Mouse (Mus musculus) layer of hippocampus, postnatal 25 days (tissue): ENCODE measurements around the gene Vrk3. TPM values are rescaled to one million over a fixed set of nuclear protein-coding genes. Genes with fewer than 3 reads are reported as not detected.
A peak's percentile ranks its signal among the peaks of the same experiment; 100 is the strongest.

ENCODE experiments used
- DNase-seq, 2 experiments: peaks; one replicate each; pipeline ENCODE4 v3.0.0; 2022; ENCODE audit warnings: mixed read lengths in 2 of 2, low spot score in 1 of 2; ENCODE audit errors: extremely low spot score in 1 of 2
- total RNA-seq, 2 experiments: library from RNA; stranded (reverse); gene quantifications; 2 replicates each; pipeline ENCODE4 v1.2.3; 2021

The Vrk3 gene
- total RNA-seq, 2 experiments from 2014 or later, result 33.8 to 35.0 TPM

DNA sequence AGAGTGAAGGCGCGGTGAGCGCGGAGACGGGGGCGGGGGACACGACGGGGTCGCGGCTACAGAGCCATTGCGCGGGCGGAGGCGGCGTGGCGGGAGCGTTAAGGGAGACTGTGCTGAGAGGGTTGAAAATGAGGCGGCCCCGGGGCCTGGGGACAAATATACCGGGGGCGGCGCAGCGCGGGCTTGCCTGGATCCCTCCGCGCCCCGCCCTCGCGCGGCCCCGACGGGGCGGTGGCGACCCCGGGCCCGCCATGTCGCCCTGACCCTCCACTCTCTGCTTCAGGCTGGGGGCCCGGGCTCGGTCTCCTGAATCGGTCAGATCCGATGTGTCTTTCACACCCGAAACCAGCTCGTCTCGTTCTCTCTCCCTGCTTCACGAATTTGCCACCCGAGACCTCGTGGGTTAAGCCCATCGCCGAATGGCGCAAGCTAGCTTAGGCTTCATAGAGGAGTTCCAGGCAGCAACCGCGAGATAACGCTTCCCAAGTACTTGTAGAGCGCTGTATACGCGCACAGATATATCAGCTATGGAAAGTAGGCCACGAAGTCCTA is 68.3 kb downstream of the Vrk3 start, which contains the start of gene Atf5:
Gene Atf5, minus strand, starts transcription at position 189 of the 552 bp plus-strand sequence.
- peak in 1 of 2 experiments; percentile 42 for DNase-seq

DNA sequence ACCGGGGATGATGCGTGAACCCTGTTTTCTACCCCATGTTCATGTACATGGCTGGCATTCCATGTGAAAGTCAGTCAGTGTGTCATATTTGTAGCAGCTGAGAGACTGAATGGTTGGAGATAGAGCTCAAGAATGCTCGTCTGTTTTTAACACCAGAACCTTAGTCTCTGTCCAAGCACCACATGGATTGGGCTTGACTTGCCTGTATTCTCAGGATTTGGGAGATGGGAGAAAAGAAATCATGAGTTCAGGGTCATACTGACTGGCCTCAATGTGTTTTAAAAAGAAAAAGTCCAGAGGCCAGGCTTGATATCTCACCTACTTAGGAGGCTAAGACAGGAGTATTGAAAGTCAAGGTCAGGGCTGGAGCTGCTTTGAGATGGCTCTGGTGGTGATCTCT is 69.2 kb downstream of the Vrk3 start:
- DNase-seq, result no peak

DNA sequence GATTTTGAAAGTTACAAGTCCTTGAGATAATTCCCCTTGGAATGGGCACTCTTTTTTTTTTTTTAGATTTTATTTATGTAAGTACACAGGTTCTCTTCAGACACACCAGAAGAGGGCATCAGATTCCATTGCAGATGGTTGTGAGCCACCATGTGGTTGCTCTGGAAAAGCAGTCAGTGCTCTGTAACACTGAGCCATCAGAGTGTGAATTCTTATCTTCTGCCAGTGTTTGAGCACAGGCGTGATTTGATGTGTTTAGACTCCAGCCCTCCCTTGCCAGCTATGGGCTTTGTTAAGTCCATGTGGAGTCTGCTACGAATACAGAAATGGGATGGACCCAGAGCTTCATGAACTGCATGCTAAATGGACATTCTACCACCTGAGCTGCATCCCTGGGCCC is 70.0 kb downstream of the Vrk3 start:
- no peak for DNase-seq

DNA sequence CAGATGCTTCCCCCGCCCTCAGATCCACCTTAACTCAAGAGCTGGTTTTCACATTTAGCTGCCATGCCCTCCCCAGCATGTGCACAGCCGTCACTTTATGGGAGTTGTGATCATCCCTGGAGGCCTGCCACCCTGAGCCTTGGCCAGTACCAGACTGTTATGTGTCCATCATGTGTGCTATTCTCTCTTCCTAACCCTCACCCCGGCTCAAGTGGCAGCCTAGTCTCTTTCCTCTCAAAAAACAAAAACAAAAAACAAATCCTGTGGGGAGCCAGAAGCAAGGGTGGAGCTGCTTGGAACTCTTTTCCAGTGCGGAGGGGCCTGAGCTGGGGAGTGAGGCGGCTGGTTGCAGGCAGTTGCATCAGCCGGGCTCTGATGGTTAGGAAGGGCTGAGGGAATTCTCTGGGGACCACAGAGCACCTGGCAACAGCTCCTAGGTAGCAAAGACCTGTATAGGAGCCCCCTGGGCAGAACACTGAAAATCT is 70.6 kb downstream of the Vrk3 start:
- peak in 1 of 2 experiments; percentile 53 for DNase-seq

DNA sequence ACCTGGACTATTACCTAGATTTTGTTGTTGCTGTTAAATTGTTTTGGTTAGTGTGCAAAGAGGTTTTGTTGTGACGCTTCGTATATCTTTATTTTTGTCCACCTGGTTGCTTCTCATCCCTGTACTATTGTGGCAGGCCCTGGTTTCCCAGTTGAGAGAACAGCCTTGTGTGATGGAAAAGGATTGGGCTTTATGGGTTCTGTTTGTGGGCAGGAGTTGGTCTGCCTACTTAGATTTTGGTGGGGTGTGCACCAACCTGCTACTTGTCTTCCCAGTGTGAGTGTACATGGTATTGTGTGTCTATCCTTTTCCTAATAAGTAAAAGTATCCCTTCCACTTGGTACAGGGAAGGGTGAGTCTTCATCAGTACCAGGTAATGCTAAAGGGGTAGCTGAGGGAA is 71.2 kb downstream of the Vrk3 start:
- no peak for DNase-seq

DNA sequence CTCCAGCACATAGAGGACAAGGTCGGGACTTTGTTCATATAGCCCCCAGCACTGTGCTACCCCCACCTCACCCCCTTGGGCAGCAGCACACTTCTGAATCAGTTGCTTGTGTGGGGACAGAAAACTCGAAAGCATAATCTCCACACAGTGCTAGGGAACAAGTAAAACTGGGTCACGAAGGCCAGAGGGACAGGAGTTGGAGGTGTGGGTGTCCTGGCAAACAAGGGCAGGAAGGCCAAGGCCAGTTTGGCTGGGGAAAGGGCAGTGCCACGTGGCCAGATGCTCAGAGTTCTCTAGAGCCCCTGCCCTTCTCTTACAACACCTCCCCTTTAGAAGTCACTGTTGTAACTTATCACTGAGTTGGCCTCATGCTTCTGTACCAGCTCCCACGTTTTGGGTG is 71.7 kb downstream of the Vrk3 start:
- DNase-seq, result no peak

DNA sequence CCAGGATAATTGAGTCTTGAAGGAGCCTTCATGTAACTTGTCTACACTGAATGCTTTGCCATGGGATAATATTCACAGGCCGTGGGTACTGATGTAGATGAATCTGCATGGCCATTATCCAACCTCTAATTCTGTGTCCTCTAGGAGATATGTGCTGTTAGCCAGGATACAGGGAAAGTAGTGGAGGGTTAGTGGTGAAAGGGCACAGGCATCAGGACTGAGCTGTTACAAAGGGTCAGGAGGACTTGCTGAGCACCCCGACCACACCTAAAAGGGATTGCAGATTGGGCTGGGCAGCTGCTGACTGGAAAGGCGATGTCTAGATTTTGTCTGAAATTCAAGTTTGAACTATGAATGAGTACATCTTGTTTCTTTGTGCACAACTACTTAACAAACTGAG is 72.3 kb downstream of the Vrk3 start:
- no peak for DNase-seq

DNA sequence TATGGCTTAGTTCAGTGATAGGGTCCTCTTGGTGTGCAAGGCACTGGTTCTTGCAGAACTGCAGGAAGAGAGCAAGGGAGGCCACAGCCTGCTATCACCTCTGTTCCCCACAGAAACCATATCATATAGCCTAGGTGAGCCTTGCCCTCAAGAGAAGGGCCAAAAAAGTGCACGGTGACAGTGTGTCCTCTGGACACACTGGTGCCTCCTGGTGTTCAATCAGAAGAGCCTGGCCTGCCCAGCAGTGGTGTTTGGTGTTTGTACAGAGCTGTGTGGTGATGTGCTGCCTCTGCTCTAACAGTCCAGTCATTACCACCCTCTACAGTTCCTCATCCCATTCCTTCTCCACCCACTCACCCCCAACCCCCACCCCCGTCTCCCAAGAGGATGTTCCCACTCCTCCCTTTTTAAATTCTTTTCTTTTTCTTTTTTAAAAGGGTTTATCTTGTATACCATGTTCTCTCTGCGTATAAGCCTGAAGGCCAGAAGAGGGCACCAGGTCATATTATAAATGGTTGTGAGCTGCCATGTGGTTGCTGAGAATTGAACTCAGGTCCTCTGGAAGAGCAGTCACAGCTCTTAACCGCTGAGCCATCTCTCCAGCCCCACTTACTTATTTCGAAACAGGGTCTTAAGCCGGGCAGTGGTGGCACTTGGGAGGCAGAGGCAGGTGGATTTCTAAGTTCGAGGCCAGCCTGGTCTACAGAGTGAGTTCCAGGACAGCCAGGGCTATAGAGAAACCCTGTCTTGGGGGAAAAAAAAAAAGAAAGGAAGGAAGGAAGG is 73.6 kb downstream of the Vrk3 start:
- peak in 1 of 2 experiments; percentile 1 for DNase-seq

DNA sequence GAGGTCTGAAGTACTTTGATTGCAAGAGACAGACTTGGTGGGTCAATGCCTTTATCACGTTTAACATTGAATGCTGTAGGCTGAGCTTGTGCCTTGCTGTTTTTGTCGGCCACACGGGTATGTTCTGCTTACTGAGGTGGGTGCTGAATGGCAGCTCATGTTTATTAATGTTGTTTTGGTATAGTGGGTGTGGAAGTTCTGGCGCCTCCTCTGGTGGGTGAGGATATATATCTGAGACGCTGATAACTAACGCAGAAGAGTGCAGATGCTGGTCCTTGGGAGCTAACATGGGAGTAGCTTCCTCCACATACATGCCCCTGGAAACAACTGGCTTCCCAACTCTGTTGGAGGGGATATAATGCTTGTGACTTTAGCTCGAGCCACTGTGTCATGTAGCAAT is 75.2 kb downstream of the Vrk3 start:
- no peak for DNase-seq

DNA sequence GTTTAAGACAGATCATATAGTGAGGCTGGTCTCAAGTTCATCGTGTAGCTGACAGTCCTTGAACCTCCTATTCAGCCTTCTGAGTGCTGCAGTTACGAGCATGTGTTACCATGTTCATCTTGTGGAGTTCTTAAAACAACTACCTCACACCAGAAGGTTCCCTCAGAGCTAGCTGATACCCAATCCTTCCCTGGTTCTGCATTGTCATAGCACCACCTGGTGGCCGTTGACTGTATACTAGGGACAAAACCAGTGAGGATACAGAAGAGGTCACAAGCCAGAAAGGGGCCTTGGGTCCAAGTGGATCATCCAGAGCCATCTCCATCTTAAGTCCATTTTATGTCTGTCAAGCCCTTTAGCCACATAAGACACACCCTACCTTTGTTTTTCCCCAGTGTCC is 76.7 kb downstream of the Vrk3 start:
- peak; percentile 66 to 89 for DNase-seq

DNA sequence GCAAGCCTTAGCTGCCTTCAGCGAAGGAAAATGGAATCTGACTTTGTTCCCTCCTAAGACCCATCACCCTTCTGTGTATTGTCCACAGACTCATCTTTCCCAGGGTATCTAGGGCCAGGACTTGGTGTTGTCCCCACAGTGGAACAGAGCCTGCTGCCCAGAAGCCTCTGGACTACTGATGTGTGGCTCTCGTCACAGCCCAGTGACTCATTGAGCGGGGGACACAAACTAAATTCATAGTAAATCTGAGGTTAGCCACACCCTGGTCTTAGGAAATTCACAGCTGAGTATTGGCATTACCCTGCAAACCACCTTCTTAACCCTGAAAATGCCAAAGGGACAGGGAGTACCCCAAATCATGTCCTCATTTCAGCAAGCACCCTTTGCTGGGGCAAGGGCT is 78.6 kb downstream of the Vrk3 start:
- no peak for DNase-seq

Other genes with a start within 250 kb of the Vrk3 start
- not detected for gene Mybpc2, start 223.8 kb upstream of the Vrk3 start, total RNA-seq
- under 1 TPM; 0.12 TPM for gene Spib, start 216.3 kb upstream of the Vrk3 start, total RNA-seq
- gene Pold1, start 199.6 kb upstream of the Vrk3 start, total RNA-seq, result 1 to 10 TPM; 7.3 to 8.9 TPM
- gene Nr1h2, start 194.5 kb upstream of the Vrk3 start, total RNA-seq, result 10 to 100 TPM; 60.6 to 66.3 TPM
- gene Napsa, start 176.0 kb upstream of the Vrk3 start, total RNA-seq, result not detected
- gene Kcnc3, start 157.7 kb upstream of the Vrk3 start, total RNA-seq, result 100 to 1,000 TPM; 167 to 190 TPM
- 10 to 100 TPM; 25.0 to 31.0 TPM for gene Myh14, start 77.6 kb upstream of the Vrk3 start, total RNA-seq
- gene Izumo2, start 39.7 kb upstream of the Vrk3 start, total RNA-seq, result not detected
- gene Zfp473, start 2.6 kb downstream of the Vrk3 start, total RNA-seq, result under 1 TPM; 0.31 to 0.37 TPM
- 10 to 100 TPM; 30.7 to 31.1 TPM for gene Nup62, start 67.7 kb downstream of the Vrk3 start, total RNA-seq
- gene Il4i1, start 68.0 kb downstream of the Vrk3 start, total RNA-seq, result 1 to 10 TPM; 1.4 to 2.4 TPM
- 10 to 100 TPM; 26.7 to 31.2 TPM for gene Atf5, start 68.2 kb downstream of the Vrk3 start, total RNA-seq
- 10 to 100 TPM; 76.1 to 79.5 TPM for gene Akt1s1, start 100.6 kb downstream of the Vrk3 start, total RNA-seq
- gene Tbc1d17, start 100.7 kb downstream of the Vrk3 start, total RNA-seq, result 10 to 100 TPM; 59.0 to 61.0 TPM
- 10 to 100 TPM; 31.1 to 34.0 TPM for gene Pnkp, start 108.7 kb downstream of the Vrk3 start, total RNA-seq
- gene Ptov1, start 121.4 kb downstream of the Vrk3 start, total RNA-seq, result 100 to 1,000 TPM; 311 to 358 TPM
- gene Med25, start 144.3 kb downstream of the Vrk3 start, total RNA-seq, result 100 to 1,000 TPM; 105 to 108 TPM
- gene Fuz, start 147.7 kb downstream of the Vrk3 start, total RNA-seq, result 10 to 100 TPM; 27.3 to 29.2 TPM
- gene Ap2a1, start 181.1 kb downstream of the Vrk3 start, total RNA-seq, result 100 to 1,000 TPM; 304 to 306 TPM
- gene Tsks, start 194.8 kb downstream of the Vrk3 start, total RNA-seq, result 1 to 10 TPM in 1 of 2 experiments, under 1 TPM in 1; 0.73 to 1.0 TPM
- gene Cpt1c, start 226.4 kb downstream of the Vrk3 start, total RNA-seq, result 100 to 1,000 TPM; 117 to 128 TPM
- 100 to 1,000 TPM; 161 to 174 TPM for gene Prmt1, start 238.2 kb downstream of the Vrk3 start, total RNA-seq
- gene Irf3, start 249.2 kb downstream of the Vrk3 start, total RNA-seq, result 10 to 100 TPM; 39.5 to 40.1 TPM